Mouse (Mus musculus): ENCODE data around the gene Rpe65.

Rpe65 gene

GRCm38 (mm10) chr3:159598875-159599274 is at the start of gene Rpe65:
TSS of gene Rpe65 (plus strand) at chr3:159599175.
- no peak for DNase-seq

- DNase-seq = no peak
Observed at GRCm38 (mm10) chr3:159550224-159550623, 48.8 kb upstream of the Rpe65 start.

GRCm38 (mm10) chr3:159614977-159615376 is 16.0 kb downstream of the Rpe65 start:
- DNase-seq = no peak

GRCm38 (mm10) chr3:159621026-159621425 is 22.1 kb downstream of the Rpe65 start:
- DNase-seq = no peak

- no peak for DNase-seq
Observed at GRCm38 (mm10) chr3:159624010-159624409, 25.0 kb downstream of the Rpe65 start.

GRCm38 (mm10) chr3:159660741-159661140 is 61.8 kb downstream of the Rpe65 start:
- no peak for DNase-seq

GRCm38 (mm10) chr3:159663333-159663732 is 64.4 kb downstream of the Rpe65 start:
- DNase-seq = no peak
